Mouse (Mus musculus) right cerebral cortex, postnatal 10 days (tissue): ENCODE data around the gene Icmt.

ENCODE experiments used
- DNase-seq, 2 experiments: peaks; one replicate each; pipeline ENCODE4 v3.0.0; 2021; ENCODE audit warnings: low spot score in 2 of 2

Icmt gene

DNA sequence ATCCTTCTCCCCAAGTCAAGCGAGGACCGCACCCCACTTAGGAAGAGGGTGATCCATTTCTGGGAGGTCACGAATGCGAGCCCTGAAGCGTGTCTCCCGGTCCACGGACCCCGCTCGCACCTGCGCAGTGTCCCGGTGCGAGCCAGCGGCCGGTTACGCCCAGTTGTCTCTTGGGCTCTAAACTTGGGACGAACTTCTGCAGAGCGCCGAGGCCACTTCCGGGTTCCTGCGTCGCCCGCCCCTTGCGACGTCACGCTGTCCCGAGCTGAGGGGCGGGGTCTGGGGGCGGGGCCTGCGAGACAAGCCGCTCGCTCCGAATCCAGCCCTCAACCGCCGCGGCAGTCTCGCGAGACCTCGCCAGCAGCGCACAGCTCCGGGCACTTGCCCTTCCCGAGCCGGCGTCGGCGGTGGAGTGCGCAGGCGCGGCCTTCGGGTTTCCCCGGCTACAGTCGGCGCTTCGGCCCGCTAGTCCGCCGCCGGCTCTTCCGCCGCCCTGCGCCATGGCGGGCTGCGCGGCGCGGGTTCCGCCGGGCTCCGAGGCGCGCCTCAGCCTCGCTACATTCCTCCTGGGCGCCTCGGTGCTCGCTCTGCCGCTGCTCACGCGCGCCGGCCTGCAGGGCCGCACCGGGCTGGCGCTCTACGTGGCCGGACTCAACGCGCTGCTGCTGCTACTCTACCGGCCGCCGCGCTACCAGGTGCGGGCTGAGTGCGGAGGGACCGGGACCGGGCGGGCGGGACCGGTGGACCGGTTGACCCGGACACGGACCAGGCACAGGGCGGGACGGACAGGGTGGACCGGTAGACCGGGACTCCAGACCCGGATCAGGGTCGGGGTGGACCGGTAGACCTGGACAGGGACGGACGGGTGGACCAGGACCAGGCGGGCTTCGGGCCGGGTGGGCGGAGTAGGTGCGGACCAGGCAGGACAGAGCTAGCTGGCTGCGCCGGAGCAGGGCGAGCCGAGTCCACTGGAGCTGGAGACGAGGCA is at the start of gene Icmt:
Icmt (plus strand) TSS at position 354 of the 988 bp plus-strand sequence.
- peak; percentile 99 to 100 for DNase-seq

DNA sequence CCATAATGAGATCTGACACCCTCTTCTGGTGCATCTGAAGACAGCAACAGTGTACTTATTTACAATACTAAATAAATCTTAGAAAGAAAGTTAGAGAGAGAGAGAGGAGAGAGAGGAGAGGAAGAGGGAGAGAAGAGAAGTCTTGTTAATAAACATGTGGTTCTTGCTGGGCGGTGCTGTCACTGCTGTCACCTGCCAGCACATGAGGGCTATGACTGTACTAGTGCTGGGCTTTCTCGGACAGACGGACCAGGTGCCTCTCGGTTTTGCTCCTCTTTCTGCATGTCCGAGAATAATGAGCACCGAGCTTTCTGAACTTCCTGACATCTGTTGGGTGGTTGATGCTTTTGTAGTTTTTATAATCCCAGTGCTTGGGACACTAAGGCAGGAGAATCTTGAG is 46.4 kb upstream of the Icmt start:
- no peak for DNase-seq

DNA sequence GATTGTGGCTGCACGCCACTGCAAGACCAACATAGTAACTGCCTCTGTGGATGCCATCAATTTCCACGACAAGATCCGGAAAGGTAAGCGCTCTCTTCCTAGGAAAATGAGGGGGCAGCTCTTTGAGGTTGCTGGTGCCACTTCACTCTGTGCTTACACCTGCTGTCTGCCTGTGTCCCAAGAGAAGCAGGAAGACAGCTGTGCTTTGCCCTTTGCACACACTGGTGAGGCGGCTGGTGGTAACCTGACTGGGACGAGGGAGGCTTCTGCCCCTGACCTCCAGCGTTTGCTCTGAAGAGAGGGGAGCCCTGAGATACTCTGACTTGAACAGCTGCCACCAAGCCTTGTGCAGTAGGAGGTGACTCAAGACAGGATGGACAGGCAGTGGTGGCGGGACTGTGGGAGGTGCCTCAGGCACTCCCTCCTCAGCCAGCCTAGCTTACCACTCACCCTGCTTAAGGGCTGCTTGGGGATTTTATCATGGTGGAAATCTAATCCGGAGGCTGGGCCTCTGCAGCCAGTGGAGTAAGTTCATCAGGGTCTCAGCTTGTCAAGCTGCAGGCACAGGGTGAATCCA is 43.8 kb upstream of the Icmt start:
- no peak for DNase-seq

DNA sequence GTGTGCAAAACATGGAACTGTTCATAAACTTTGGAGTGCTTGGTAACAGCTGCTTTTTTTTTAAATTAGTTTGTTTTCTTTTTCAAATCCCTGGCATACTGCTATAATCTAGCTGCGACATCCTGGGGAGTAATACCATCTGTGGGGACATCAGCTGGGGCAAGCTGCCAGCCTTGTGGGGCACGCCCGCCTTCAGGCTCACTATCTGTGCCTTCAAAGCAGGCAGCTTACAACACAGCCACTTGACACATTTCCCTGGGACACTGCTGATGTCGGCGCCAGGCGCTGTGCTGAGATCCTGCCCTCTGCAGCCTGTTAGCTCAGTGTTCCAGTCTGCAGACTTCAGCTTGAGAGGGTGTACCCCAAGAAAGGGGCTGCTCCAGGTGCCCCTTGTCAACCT is 40.0 kb upstream of the Icmt start:
- peak; percentile 87 to 90 for DNase-seq

DNA sequence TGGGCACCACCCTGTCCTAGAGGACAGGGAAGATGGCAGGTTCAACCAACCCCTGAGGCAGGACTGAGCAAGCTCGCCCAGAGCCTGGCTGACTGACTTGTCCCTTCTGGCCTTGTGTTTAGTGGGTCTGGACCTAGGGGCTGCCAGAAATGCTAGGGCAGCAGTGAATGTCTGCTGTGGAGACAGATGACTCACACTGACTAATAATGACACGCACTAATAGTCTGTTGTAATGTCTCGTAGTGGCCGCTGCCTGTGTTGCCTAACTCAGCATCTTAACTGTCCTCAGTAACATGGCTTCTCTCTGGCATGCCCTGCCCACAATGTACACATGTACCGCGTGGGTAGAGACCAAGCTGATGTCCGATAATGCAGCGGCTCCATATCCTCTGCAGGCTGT is 36.6 kb upstream of the Icmt start:
- DNase-seq = no peak

DNA sequence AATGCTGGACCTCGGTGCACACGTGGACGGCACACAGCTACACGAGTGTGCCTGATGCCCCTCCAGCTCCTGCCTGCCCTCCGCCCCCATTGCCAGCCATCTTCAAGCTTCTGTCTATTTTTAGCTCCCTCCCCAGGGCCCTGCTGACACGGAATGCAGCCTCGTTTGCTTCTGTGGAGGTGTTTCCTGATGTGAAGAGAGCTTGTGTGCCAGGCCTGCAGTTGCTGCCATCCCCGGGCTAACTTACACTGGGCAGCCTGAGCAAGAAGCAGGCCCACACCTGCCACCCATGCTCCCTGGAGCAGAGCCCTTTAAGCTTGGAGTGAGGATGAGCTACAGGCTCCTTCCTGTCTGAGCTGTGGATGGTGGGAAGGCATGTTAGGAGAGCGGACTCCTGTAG is 34.8 kb upstream of the Icmt start:
- no peak for DNase-seq

DNA sequence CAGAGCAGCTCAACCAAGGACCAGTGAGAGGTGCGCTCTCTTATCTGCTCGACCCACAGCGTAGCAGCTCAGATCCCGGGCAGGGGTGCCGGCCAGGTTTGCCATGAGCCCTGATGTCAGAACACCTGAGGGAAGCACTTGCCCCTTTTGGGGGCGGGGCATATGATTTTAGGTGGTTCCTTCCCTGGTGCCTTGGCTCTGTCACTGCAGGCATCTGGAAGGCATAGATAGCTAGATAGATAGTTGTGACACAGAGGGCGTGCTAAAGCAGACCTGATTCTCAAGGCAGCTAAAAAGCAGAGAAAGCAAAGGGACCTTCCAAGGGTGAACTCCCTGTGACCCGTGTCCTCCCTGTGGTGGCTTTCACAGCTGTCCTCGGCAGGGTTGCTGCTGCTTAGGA is 33.9 kb upstream of the Icmt start:
- no peak for DNase-seq

DNA sequence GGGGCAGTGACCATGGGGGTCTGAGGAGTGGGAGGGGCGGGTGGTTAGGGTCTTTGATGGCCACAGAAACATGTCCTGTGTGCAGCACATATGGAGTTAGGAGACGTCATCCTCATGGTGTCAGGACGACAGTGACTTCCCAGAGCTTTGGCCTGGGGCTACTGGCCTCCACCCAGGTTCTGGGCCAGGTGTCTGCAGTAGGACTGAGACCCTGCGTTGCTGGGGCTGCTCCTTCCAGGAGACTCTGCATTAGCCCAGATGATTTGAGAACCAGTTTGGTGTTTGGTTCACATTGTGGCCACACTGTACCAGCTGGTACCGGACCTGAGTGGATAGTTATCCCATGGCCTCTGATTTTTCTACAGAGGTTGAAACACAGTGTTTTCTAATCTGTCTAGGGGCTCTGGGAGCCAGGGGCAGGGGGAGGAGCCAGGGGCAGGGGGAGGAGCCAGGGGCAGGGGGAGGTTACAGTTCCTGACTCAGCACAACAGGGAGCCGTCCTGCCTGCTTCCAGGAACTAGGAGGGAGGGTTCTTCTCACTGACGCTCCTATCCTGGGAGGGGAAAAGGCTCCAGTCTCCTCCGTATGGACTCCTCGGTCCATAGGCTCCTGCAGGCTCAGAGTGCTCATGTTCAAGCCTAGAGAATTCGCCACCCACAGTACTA is 33.4 kb upstream of the Icmt start:
- no peak for DNase-seq

DNA sequence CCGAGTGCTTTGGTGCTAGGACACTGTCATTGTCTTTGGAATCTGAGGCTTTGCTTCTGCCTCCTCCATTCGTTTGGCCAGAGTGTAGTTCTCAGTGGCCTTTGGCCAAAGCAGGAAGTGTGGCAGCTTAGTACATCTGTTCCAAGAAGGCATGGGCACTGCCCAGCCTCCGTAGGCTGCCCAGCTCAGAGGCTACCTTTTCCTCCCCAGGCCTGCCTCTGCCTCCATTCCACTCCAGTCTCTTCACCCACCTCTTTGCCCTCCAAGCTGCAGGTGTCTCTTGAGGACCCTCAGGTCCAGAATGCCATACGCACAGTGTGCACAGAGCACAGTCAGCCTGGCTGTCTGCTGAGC is 32.9 kb upstream of the Icmt start:
- DNase-seq = no peak

DNA sequence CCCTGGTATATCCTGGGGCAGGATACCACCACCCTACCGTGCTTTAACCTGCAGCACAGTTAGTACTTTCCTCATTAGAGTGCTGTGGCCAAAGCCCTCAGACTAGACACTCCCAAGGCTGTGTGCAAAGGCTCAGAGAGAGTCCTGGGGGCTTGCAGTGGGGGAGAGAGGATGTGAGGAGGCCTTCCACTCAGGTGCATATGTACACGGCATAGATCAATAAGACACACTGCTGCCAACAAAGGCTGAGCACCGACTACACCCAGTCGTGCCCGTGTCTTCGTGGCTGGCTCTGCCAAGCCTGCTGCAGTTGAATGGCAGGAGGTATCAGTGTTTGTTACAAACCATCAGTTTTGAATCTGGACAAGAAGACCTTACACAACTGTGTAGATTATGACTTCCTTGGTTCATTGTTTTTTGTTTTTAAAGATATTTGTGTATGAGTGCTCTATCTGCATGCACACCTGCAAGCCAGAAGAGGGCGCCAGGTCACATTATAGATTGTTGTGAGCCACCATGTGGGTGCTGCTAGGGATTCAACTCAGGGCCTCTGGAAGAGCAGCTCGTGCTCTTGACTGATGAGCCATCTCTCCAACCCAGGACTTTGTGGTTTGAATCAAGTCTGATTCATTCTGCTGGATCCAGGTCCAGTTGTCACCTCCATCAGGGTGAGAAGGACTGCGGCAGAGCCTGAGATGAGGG is 32.0 kb upstream of the Icmt start:
- no peak for DNase-seq

DNA sequence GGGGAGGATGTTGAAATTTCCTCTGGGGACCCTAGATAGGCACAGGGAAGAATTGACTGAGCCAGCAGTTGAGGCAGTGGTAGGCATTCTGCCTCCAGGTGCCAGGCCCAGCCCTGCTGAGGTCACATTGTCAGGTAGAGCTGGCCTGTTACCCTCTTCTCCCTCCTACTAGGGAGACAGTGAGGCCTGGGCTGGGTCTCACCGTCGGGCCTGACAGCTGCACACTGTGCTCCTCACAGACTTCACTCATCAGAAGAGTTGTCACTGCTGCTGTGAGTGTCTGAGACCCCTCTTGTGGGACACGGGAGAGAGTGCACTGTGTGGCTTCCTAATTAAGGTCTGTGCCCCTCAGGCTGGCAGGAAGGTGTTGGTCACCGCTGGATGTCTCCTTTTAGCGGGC is 31.2 kb upstream of the Icmt start:
- DNase-seq = no peak

DNA sequence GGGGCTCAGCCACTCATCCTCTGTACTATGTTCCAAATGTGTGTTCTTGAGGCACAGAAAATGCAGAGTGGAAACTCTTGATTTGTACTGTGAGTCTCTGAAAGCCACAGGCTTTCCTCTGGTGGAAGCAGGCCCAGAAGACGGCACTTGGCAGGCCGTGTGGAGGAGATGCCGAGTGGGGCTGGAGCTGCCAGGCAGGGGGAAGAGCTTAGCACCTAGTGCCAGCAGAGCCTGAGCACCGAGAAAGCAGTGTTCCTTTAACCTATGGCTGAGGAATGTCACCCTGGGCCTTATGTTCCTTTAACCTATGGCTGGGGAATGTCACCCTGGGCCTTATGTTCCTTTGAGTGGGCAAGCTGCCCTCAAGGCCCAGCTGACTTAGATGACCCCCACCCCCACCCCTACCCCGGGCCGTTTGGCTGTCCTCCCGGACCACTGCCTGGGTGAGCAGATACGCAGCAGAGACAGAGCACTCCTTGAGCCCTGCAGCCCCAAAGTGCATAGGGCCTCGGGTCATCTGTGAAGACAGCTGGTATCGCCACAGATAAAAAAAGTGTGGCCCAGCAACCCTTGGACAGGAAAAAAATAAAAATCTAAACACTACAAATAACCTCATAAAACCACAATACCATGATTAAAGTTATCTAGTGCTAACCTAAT is 30.7 kb upstream of the Icmt start:
- peak; percentile 80 to 84 for DNase-seq

DNA sequence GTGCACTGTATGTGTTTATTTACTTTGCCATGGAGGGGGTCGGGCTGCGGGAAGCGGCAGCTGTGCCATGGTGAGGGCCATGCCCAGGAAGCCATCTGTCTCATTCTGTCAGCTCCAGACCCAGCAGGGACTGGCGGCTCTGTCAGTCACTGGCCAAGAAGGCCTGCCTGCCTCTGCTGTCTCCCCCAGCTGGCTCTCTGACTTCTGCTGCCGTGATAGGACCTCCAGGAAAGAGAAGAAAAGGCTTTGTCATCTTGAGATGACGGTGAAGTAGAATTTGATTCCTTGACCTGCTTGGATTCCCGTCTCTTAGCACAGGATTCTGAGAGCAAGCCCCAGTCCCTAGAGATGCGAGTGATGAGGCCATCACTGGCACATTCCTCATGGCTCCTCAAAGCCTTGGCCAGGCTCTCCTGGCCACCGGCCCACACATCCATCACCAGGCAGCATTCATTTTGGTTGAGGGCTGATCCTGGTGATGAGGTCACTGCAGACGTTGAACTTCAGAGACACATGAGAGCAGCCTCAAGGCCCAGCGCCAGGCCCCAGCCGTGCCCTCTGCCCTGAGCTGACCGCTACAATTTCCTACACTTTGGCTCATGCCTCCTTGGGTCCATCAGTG is 29.2 kb upstream of the Icmt start:
- no peak for DNase-seq

DNA sequence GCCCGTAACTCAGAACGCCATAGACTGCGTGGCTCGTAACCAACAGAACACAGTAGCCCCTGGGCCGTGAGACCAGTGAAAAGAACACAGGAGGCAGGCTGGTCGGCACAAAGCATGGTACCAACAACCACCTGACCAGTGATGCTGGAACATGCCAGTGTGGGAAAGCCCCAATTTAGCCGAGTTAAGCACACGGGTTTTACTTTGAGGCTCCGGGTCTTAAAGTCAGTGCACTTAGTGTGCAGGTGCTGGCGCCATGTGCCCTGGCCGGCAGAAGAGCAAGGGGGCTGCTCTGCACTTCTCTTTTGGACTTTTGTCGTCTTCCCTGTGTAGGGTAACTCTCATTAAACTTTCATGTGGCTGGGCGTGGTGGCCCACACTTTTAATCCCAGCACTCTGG is 27.1 kb upstream of the Icmt start:
- no peak for DNase-seq

DNA sequence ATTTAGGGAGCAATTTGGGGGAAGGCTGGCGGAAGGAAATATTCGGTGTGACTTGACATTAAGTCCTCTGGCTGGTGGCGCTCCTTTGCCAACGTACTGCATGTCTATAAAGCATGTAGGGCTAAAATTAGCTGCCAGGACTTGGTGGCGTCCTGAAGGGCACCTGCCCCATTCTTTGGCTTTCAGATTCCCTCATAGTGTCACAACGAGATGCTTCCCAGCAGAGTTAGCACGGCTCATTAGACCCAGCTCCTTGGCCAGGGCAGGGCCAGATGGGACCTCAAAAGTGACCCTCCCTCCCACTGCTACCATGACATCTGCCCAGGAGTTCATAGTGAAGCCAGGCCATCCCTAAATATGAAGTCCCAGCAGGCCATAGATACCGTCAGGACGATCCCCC is 26.4 kb upstream of the Icmt start:
- DNase-seq = no peak

DNA sequence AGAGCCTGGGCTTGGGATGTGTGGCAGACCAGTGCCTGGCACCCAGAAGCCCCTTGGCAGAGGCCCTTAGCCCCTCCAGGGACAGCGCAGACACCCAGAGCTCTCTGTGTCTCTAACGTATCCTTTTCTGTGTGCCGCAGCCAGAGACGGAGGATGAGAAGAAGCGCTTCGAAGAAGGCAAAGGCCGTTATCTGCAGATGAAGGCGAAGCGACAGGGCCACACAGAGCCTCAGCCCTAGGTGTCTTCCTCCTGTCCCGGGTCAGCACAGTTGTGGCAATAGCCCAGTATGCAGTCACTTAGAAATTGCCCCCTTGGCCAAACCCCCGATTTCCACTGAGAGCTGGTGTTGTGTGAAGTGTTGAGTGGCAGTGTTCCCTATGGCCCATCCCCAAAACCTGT is 25.7 kb upstream of the Icmt start:
- no peak for DNase-seq

DNA sequence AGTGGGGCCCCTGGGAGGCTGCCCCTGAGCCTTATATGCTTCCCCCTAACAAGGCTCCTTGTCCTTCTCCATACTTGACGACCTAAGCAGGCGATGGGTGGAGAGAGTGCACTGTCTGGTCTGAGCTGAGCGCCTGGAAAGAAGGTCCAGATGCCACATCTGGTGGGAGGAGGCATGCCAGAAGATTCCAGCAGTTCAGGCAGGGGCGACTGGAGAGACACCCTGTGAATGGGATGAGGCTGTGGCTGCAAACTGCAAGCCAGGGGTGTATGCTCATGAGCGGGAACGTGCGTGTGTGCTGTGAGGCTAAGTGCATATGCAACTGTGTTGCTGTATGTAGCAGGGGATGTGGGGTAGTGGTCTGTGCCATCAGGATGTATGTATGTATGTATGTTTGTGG is 25.0 kb upstream of the Icmt start:
- DNase-seq = no peak

DNA sequence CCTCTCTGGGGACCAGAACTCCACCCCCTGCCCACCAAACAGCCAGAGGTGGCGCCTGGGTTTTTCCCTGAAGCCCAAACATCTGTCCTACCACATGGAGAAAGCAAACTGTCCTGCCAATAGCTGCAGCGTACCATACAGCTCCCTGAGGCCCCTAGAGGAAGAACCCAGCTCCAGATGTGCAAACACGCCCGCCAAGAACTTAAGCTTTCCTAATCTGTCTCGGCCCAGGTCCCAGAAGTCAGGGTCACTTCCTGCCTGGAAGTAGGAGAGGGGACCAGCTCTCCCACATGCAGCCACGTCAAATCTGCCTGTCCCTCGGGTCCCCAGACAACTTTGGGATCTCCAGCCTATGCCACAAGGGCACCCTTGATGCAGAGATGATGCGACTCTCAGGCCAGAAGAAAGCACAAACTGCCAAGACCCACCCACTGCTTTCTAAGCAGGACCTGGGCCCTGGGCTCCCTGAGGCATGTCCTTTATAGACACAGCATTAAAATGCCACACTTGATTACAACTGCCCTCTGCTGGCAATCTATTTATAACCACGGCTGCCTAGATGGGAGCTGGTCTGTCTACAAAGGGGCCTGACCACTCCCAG is 24.5 kb upstream of the Icmt start:
- DNase-seq = no peak

DNA sequence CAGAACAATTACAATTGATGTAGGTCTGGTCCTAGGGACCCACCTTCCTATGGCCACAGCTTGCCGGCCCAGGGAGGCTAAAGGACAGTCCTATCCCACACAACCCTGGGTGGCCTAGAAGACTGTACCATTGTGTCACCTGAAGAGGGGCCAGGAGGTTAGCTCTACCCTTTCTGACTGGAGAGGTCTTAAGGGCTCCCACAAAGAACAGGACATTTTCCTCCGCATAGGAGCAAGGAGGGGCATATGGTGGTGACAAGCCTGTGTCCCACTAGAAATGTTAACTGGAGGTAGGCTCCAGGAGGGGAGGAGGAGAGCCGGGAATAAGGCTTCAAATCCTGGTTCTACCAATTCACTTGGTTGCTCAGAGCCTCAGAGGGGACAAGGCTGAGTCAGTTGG is 23.8 kb upstream of the Icmt start:
- DNase-seq = no peak

DNA sequence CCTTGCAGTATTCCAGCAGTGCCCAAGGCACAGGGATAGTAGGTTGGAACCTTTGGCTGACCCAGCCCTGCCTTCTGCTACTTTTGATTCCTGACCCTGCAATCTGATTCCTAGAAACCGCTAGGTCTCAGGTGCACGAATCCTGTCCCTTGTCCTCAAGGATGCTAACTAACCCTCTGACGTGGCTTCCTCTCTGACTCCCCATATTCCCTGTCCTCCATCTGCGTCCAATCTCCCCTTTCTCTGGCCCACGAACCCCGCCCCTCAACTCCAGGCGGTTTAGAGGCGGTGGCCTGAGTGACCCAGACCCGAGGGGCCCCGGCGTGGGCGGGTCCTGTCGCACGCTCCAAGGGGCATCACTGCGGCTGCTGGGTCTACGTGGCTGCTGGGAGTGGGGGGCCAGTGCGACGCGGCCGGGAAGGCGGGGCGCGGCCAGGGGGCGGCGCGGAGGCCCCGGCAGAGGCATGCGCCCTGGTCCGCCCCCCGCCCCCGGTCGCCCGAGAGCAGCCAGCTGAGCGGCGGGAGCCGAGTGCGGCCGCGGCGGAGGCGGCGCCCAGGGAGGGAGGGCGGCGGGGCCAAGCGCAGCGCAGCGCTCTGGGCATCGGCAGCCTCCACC is 23.3 kb upstream of the Icmt start, which contains the start of gene Gpr153:
Gpr153 (plus strand) TSS at position 612 of the 616 bp plus-strand sequence.
- DNase-seq = peak; percentile 68 to 69
